Mouse (Mus musculus) adrenal gland, postnatal 0 days (tissue): ENCODE data around the gene Fto. TPM values are rescaled to one million over a fixed set of nuclear protein-coding genes. Genes with fewer than 3 reads are reported as not detected.

Source experiments
- polyA plus RNA-seq: library from polyadenylated mRNA; unstranded; fragments of >200 nt; fragmentation: Nextera tagmentation; extraction: Ambion mirVana; gene quantifications from 2 replicates; pipeline ENCODE4 v1.2.1, GENCODE M21; 2015

The Fto gene
- 41.5 and 47.7 TPM in 2 replicates for polyA plus RNA-seq

DNA sequence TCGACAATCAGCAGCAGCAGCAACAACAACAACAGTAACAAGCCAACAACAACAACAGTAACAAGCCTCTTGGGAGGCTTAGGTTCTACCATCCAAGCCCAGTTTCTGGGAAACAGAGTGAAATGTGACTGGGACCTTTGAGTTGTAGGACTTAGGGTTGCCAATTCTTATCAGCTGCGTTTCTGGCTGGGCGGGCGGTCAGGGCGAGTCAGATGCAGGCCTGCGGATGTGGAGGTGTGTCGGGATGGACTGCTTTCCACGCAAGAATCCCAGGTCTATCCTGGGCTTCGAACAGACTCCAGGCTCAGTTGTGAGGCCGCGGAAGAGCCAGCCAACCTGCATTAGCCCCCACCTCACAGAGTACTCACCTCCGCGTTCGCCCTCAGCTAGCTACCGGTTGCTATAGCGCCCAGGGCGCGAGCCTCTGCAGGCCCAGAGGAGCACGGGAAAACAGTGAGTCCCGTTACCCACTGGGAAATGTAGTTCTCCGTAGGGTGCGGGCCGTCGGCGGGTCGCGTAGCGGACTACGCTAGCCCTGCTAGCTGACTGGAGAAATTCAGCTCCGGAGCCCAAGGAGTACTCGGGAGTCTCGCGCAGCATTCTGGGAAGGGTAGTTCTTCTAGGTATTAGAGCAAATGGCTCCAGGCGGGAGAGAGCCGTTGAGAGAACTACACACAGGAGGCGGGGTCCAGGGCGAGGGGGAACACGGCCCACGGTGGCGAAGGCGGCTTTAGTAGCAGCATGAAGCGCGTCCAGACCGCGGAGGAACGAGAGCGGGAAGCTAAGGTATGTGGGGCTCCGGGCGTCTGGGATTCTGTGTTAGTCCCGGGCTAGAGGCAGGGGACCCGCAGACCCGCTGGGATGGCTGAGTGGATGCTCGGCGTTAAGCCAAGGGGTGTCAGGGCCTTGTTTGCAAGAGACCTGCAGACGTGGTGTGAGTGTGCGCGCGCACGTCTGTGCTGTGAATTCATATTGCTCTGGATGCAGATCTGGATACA, at the start of gene Fto, which contains the start of gene Rpgrip1l:
Gene Fto (plus strand): TSS at position 691 of the 998 bp plus-strand sequence.
Gene Rpgrip1l (minus strand): TSS at position 428 of the 998 bp plus-strand sequence.

Other genes with a start within 250 kb of the Fto start
- gene Rbl2, start 243.5 kb upstream of the Fto start, polyA plus RNA-seq = 11.6 and 16.6 TPM in 2 replicates
- gene Aktip, start 113.5 kb upstream of the Fto start, polyA plus RNA-seq = 44.4 and 47.1 TPM in 2 replicates
- gene Rpgrip1l, start 263 bp upstream of the Fto start, polyA plus RNA-seq = 8.8 and 13.8 TPM in 2 replicates